9 mouse cellular contexts compared by ENCODE assay signal in the genomic region with DNA sequence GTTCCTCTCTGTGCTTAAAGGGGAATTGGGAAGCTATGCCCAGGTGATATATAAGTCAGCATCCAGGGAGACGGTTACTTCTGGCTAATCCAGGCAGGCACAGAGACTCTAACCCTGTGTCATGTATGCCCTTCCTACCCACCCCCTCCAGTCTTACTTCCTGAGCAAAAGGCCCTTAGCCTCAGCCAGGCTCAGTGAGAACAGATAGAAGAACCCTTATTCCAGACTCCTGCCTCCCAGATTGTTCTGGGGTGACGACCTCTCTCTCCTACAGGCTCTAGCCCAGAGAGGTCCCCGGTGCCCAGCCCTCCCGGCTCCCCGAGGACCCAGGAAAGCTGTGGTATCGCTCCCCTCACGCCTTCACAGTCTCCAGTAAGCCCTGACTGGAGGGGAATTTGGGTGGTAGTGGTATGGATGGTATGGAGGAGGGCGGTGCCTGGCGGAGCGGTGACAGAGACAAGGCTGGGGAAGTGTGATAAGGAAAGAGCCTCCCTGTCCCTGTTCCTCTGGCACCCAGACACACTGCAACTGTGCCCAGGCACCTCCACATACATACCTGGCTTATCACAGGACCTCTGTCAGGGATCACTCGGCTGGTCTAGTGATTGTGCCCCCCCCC. TPM values are rescaled to one million over a fixed set of nuclear protein-coding genes. Genes with fewer than 3 reads are reported as not detected.
A peak's percentile ranks its signal among the peaks of the same experiment; 100 is the strongest.
DNase-seq lines count a peak whose midpoint lies in the region; ATAC-seq and TF ChIP-seq lines count a peak whose summit lies in the region.
"Had no signal": no experiment of that assay in that cellular context is flagged by ENCODE, and none has a peak within 500 bp of the region (broad histone marks: within the 10 kb centered on the region; RNA-seq: fewer than 3 reads in every experiment).

No protein-coding gene starts in this region.

- no peak overlapping the region for H3K27ac ChIP-seq in stomach, embryonic 14.5 days (ENCODE audit: low read length)
- no peak overlapping the region for H3K27ac ChIP-seq in stomach, postnatal 0 days (replicated peaks)
- peak overlapping the region; percentile 89 for H3K27ac ChIP-seq in heart, embryonic 10.5 days
- H3K27ac ChIP-seq: macrophage had no signal

- no peak overlapping the region for H3K9ac ChIP-seq in stomach, embryonic 14.5 days (replicated peaks; ENCODE audit: low read depth, low read length)
- no peak overlapping the region for H3K9ac ChIP-seq in stomach, postnatal 0 days (ENCODE audit: low read length)

- H3K4me2 ChIP-seq in stomach, embryonic 14.5 days (replicated peaks; ENCODE audit: low read depth, low read length), result no peak overlapping the region
- H3K4me2 ChIP-seq in stomach, postnatal 0 days (replicated peaks; ENCODE audit: low read depth), result no peak overlapping the region

- no peak for TF ChIP-seq CTCF in stomach, postnatal 0 days (IDR thresholded peaks at IDR 0.05; ENCODE audit: low read depth)

- peaks cover 46% of the 10 kb centered on the region for H3K36me3 ChIP-seq in stomach, embryonic 14.5 days (ENCODE audit: control insufficient read depth, insufficient read depth, low read length)
- peaks cover 3% of the 10 kb centered on the region; the same call in 1 of the 2 replicates for H3K36me3 ChIP-seq in stomach, postnatal 0 days (ENCODE audit: control insufficient read depth, insufficient read depth, low read length)
- peaks cover 14% of the 10 kb centered on the region for H3K36me3 ChIP-seq in heart, embryonic 10.5 days

- no peak for DNase-seq in stomach, postnatal 0 days (ENCODE audit: low spot score)
- DNase-seq in heart, embryonic 10.5 days (ENCODE audit: low spot score), result peak; percentile 92
- DNase-seq in liver, result peak; percentile 93
- peak; percentile 16 to 58 for DNase-seq in urinary bladder, postnatal 4 days (ENCODE audit: low spot score in 2 of 2)
- no peak for DNase-seq in T-cell, adult 2 months (ENCODE audit: low spot score)
- no peak for DNase-seq in adrenal gland, postnatal 36 days

- ATAC-seq in stomach, embryonic 14.5 days (ENCODE audit: insufficient number of reproducible peaks, insufficient read depth, low FRiP score, low read depth), result peak; percentile 81; the same call in 1 of the 2 replicates
- no peak for ATAC-seq in stomach, postnatal 0 days (ENCODE audit: low FRiP score, low TSS enrichment)

- H3K4me1 ChIP-seq in stomach, embryonic 14.5 days (ENCODE audit: control insufficient read depth, insufficient read depth, low read length), result no peaks in the 10 kb centered on the region
- no peaks in the 10 kb centered on the region for H3K4me1 ChIP-seq in stomach, postnatal 0 days (replicated peaks; ENCODE audit: control insufficient read depth, insufficient read depth)
- peaks cover 55% of the 10 kb centered on the region for H3K4me1 ChIP-seq in heart, embryonic 10.5 days

- H3K9me3 ChIP-seq in stomach, embryonic 14.5 days (ENCODE audit: control insufficient read depth, low read depth, low read length), result no peaks in the 10 kb centered on the region
- H3K9me3 ChIP-seq in stomach, postnatal 0 days (ENCODE audit: control insufficient read depth, low read length), result no peaks in the 10 kb centered on the region
- H3K9me3 ChIP-seq in heart, embryonic 10.5 days, result no peaks in the 10 kb centered on the region

- TF ChIP-seq EP300 in stomach, postnatal 0 days (optimal IDR thresholded peaks at IDR 0.05), result no peak

- no peak overlapping the region for H3K4me3 ChIP-seq in stomach, embryonic 14.5 days (ENCODE audit: low read depth, low read length)
- no peak overlapping the region for H3K4me3 ChIP-seq in stomach, postnatal 0 days (ENCODE audit: low read depth, low read length)
- peak overlapping the region; percentile 27; the same call in 1 of the 2 replicates for H3K4me3 ChIP-seq in heart, embryonic 10.5 days

- 56% methylated on average over 11 of the region's 11 CpGs for WGBS in stomach, embryonic 14.5 days
- 58% methylated on average over 11 of the region's 11 CpGs for WGBS in stomach, postnatal 0 days
- WGBS in heart, embryonic 10.5 days, result 7% methylated on average over 11 of the region's 11 CpGs

- H3K27me3 ChIP-seq in stomach, embryonic 14.5 days (ENCODE audit: control insufficient read depth, insufficient read depth, low read length), result no peaks in the 10 kb centered on the region
- no peaks in the 10 kb centered on the region for H3K27me3 ChIP-seq in stomach, postnatal 0 days (ENCODE audit: control insufficient read depth, insufficient read depth, low read length)
- H3K27me3 ChIP-seq in heart, embryonic 10.5 days (ENCODE audit: insufficient read depth, poor library complexity, severe bottlenecking), result no peaks in the 10 kb centered on the region

RNA-seq across cellular contexts. Expression of a gene that starts 2.3 kb away (rescaled TPM):
- polyA plus RNA-seq in stomach, embryonic 14.5 days (2014; fragmentation: Nextera tagmentation; extraction: Ambion mirVana), result not detected in 2 replicates
- polyA plus RNA-seq in stomach, postnatal 0 days (2015; fragmentation: Nextera tagmentation; extraction: Ambion mirVana), result not detected in 2 replicates
- polyA plus RNA-seq in heart, embryonic 10.5 days (2016; fragmentation: Nextera tagmentation; extraction: Ambion mirVana), result not detected in 2 replicates
- total RNA-seq in adrenal gland, postnatal 36 days (2021), result not detected
- total RNA-seq: gastrocnemius, postnatal 36 days had no signal
- polyA plus RNA-seq: macrophage had no signal

RNA-seq across cellular contexts. Expression of a gene that starts 8.6 kb away (rescaled TPM):
- polyA plus RNA-seq in stomach, embryonic 14.5 days (2014; fragmentation: Nextera tagmentation; extraction: Ambion mirVana), result 12.3 and 14.2 TPM in 2 replicates
- 4.2 TPM in 2 replicates for polyA plus RNA-seq in stomach, postnatal 0 days (2015; fragmentation: Nextera tagmentation; extraction: Ambion mirVana)
- polyA plus RNA-seq in heart, embryonic 10.5 days (2016; fragmentation: Nextera tagmentation; extraction: Ambion mirVana), result 10.0 and 10.8 TPM in 2 replicates
- 10 to 100 TPM in 1 of 2 experiments, 1 to 10 TPM in 1; 7.7 to 12.3 TPM for total RNA-seq in adrenal gland, postnatal 36 days (2021)

RNA-seq across cellular contexts. Expression of a gene that starts 24.3 kb away (rescaled TPM):
- polyA plus RNA-seq in stomach, embryonic 14.5 days (2014; fragmentation: Nextera tagmentation; extraction: Ambion mirVana), result 84.6 and 88.9 TPM in 2 replicates
- polyA plus RNA-seq in stomach, postnatal 0 days (2015; fragmentation: Nextera tagmentation; extraction: Ambion mirVana), result 42.6 and 43.6 TPM in 2 replicates
- polyA plus RNA-seq in heart, embryonic 10.5 days (2016; fragmentation: Nextera tagmentation; extraction: Ambion mirVana), result 82.6 and 86.0 TPM in 2 replicates
- 100 to 1,000 TPM in 1 of 2 experiments, 10 to 100 TPM in 1; 83.7 to 125 TPM for total RNA-seq in adrenal gland, postnatal 36 days (2021)

RNA-seq across cellular contexts. Expression of a gene that starts 44.2 kb away (rescaled TPM):
- polyA plus RNA-seq in stomach, embryonic 14.5 days (2014; fragmentation: Nextera tagmentation; extraction: Ambion mirVana), result 9.0 and 9.9 TPM in 2 replicates
- 12.2 and 13.9 TPM in 2 replicates for polyA plus RNA-seq in stomach, postnatal 0 days (2015; fragmentation: Nextera tagmentation; extraction: Ambion mirVana)
- 4.9 and 5.1 TPM in 2 replicates for polyA plus RNA-seq in heart, embryonic 10.5 days (2016; fragmentation: Nextera tagmentation; extraction: Ambion mirVana)
- total RNA-seq in adrenal gland, postnatal 36 days (2021), result 10 to 100 TPM; 60.0 to 68.2 TPM

RNA-seq across cellular contexts. Expression of a gene that starts 49.1 kb away (rescaled TPM):
- 0.22 and 0.48 TPM in 2 replicates for polyA plus RNA-seq in stomach, embryonic 14.5 days (2014; fragmentation: Nextera tagmentation; extraction: Ambion mirVana)
- polyA plus RNA-seq in stomach, postnatal 0 days (2015; fragmentation: Nextera tagmentation; extraction: Ambion mirVana), result 0.34 and 0.38 TPM in 2 replicates
- 0.05 and 0.08 TPM in 2 replicates for polyA plus RNA-seq in heart, embryonic 10.5 days (2016; fragmentation: Nextera tagmentation; extraction: Ambion mirVana)
- 1 to 10 TPM; 4.2 to 4.7 TPM for total RNA-seq in adrenal gland, postnatal 36 days (2021)

Comparison
In these comparisons a context has a peak if more than half of its experiments do, and no peak if none do; other contexts are left out.
1. DNase-seq: peak in heart, embryonic 10.5 days (single experiment), liver (single experiment) and urinary bladder, postnatal 4 days (2 of 2); none in stomach, postnatal 0 days (single experiment), T-cell, adult 2 months (single experiment) and adrenal gland, postnatal 36 days (0 of 2).